Mouse (Mus musculus): Measurements from ENCODE around the gene Gpc2. TPM values are rescaled to one million over a fixed set of nuclear protein-coding genes. Genes with fewer than 3 reads are reported as not detected.

Gene Gpc2
- polyA plus RNA-seq, 1 experiment = 22.7 TPM

GRCm38 (mm10) chr5:138271232-138271631 lies 8.6 kb downstream of the Gpc2 start:
- no peak overlapping the region for H3K4me3 ChIP-seq (ENCODE audit: control insufficient read depth, low read depth, low read length)
- H3K36me3 ChIP-seq (ENCODE audit: control insufficient read depth, insufficient read depth, low read length) = no peaks in the 10 kb centered on the region
- TF ChIP-seq CTCF (IDR thresholded peaks at IDR 0.05; ENCODE audit: control insufficient read depth, insufficient read depth, insufficient replicate concordance, low read depth, low read length) (no peak), POLR2A (IDR thresholded peaks at IDR 0.05; ENCODE audit: control insufficient read depth, low read depth, low read length) (no peak)
- no peaks in the 10 kb centered on the region for H3K27me3 ChIP-seq (ENCODE audit: control insufficient read depth, insufficient read depth, low read length)
- H3K27ac ChIP-seq (ENCODE audit: control insufficient read depth, insufficient read depth, low read depth, low read length) = no peak overlapping the region
- peaks cover 9% of the 10 kb centered on the region; the same call in 1 of the 2 replicates for H3K4me1 ChIP-seq (ENCODE audit: control insufficient read depth, insufficient read depth, low read length)

GRCm38 (mm10) chr5:138268980-138269379 lies 10.8 kb downstream of the Gpc2 start:
- H3K4me1 ChIP-seq (ENCODE audit: control insufficient read depth, insufficient read depth, low read length) = peaks cover 2% of the 10 kb centered on the region; the same call in 1 of the 2 replicates
- H3K27ac ChIP-seq (ENCODE audit: control insufficient read depth, insufficient read depth, low read depth, low read length) = no peak overlapping the region

GRCm38 (mm10) chr5:138267114-138267513 lies 12.7 kb downstream of the Gpc2 start:
- Histone ChIP-seq H3K36me3 (ENCODE audit: control insufficient read depth, insufficient read depth, low read length) (no peaks in the 10 kb centered on the region; the same call in 1 of the 2 replicates), H3K4me3 (ENCODE audit: control insufficient read depth, low read depth, low read length) (no peak overlapping the region), H3K4me1 (ENCODE audit: control insufficient read depth, insufficient read depth, low read length) (peaks cover 8% of the 10 kb centered on the region), H3K27me3 (ENCODE audit: control insufficient read depth, insufficient read depth, low read length) (no peaks in the 10 kb centered on the region), H3K27ac (ENCODE audit: control insufficient read depth, insufficient read depth, low read depth, low read length) (no peak overlapping the region)
- TF ChIP-seq CTCF (IDR thresholded peaks at IDR 0.05; ENCODE audit: control insufficient read depth, insufficient read depth, insufficient replicate concordance, low read depth, low read length) (no peak), POLR2A (IDR thresholded peaks at IDR 0.05; ENCODE audit: control insufficient read depth, low read depth, low read length) (no peak)

More at GRCm38 (mm10) chr5:138268980-138269379, 10.8 kb downstream of the Gpc2 start:
- TF ChIP-seq CTCF (IDR thresholded peaks at IDR 0.05; ENCODE audit: control insufficient read depth, insufficient read depth, insufficient replicate concordance, low read depth, low read length) (no peak), POLR2A (IDR thresholded peaks at IDR 0.05; ENCODE audit: control insufficient read depth, low read depth, low read length) (no peak)
- Histone ChIP-seq H3K36me3 (ENCODE audit: control insufficient read depth, insufficient read depth, low read length) (no peaks in the 10 kb centered on the region; the same call in 1 of the 2 replicates), H3K27me3 (ENCODE audit: control insufficient read depth, insufficient read depth, low read length) (no peaks in the 10 kb centered on the region), H3K4me3 (ENCODE audit: control insufficient read depth, low read depth, low read length) (no peak overlapping the region)

GRCm38 (mm10) chr5:138265712-138266111 lies 14.1 kb downstream of the Gpc2 start:
- H3K27me3 ChIP-seq (ENCODE audit: control insufficient read depth, insufficient read depth, low read length) = no peaks in the 10 kb centered on the region
- H3K4me1 ChIP-seq (ENCODE audit: control insufficient read depth, insufficient read depth, low read length) = peaks cover 8% of the 10 kb centered on the region
- TF ChIP-seq CTCF (IDR thresholded peaks at IDR 0.05; ENCODE audit: control insufficient read depth, insufficient read depth, insufficient replicate concordance, low read depth, low read length) = no peak
- TF ChIP-seq POLR2A (IDR thresholded peaks at IDR 0.05; ENCODE audit: control insufficient read depth, low read depth, low read length) = no peak
- peaks cover 3% of the 10 kb centered on the region for H3K36me3 ChIP-seq (ENCODE audit: control insufficient read depth, insufficient read depth, low read length)
- no peak overlapping the region for H3K27ac ChIP-seq (ENCODE audit: control insufficient read depth, insufficient read depth, low read depth, low read length)
- no peak overlapping the region for H3K4me3 ChIP-seq (ENCODE audit: control insufficient read depth, low read depth, low read length)

GRCm38 (mm10) chr5:138264207-138264578 lies 15.6 kb downstream of the Gpc2 start:
- Histone ChIP-seq H3K4me1 (ENCODE audit: control insufficient read depth, insufficient read depth, low read length) (peaks cover 8% of the 10 kb centered on the region), H3K36me3 (ENCODE audit: control insufficient read depth, insufficient read depth, low read length) (peaks cover 3% of the 10 kb centered on the region), H3K27ac (ENCODE audit: control insufficient read depth, insufficient read depth, low read depth, low read length) (peak overlapping the region; percentile 10), H3K27me3 (ENCODE audit: control insufficient read depth, insufficient read depth, low read length) (no peaks in the 10 kb centered on the region), H3K4me3 (ENCODE audit: control insufficient read depth, low read depth, low read length) (peak overlapping the region; percentile 95)
- no peak for TF ChIP-seq CTCF (IDR thresholded peaks at IDR 0.05; ENCODE audit: control insufficient read depth, insufficient read depth, insufficient replicate concordance, low read depth, low read length)
- no peak for TF ChIP-seq POLR2A (IDR thresholded peaks at IDR 0.05; ENCODE audit: control insufficient read depth, low read depth, low read length)

- H3K4me1 ChIP-seq (ENCODE audit: control insufficient read depth, insufficient read depth, low read length) = peaks cover 8% of the 10 kb centered on the region
- no peak for TF ChIP-seq CTCF (IDR thresholded peaks at IDR 0.05; ENCODE audit: control insufficient read depth, insufficient read depth, insufficient replicate concordance, low read depth, low read length)
- TF ChIP-seq POLR2A (IDR thresholded peaks at IDR 0.05; ENCODE audit: control insufficient read depth, low read depth, low read length) = peak; percentile 84
- H3K4me3 ChIP-seq (ENCODE audit: control insufficient read depth, low read depth, low read length) = peak within 1 kb of the TSS; percentile 95
- no peaks in the 10 kb centered on the region for H3K27me3 ChIP-seq (ENCODE audit: control insufficient read depth, insufficient read depth, low read length)
- peak within 1 kb of the TSS; percentile 51 for H3K27ac ChIP-seq (ENCODE audit: control insufficient read depth, insufficient read depth, low read depth, low read length)
- H3K36me3 ChIP-seq (ENCODE audit: control insufficient read depth, insufficient read depth, low read length) = peaks cover 3% of the 10 kb centered on the region
These were observed 16.3 kb downstream of the Gpc2 start, which contains the start of gene BC037034 for GRCm38 (mm10) chr5:138263260-138264206. Gene BC037034 (minus strand): TSS chr5:138264033.

- peaks cover 8% of the 10 kb centered on the region for H3K4me1 ChIP-seq (ENCODE audit: control insufficient read depth, insufficient read depth, low read length)
- peak overlapping the region; percentile 95 for H3K4me3 ChIP-seq (ENCODE audit: control insufficient read depth, low read depth, low read length)
- no peaks in the 10 kb centered on the region for H3K27me3 ChIP-seq (ENCODE audit: control insufficient read depth, insufficient read depth, low read length)
- H3K36me3 ChIP-seq (ENCODE audit: control insufficient read depth, insufficient read depth, low read length) = peaks cover 3% of the 10 kb centered on the region
- H3K27ac ChIP-seq (ENCODE audit: control insufficient read depth, insufficient read depth, low read depth, low read length) = no peak overlapping the region
- no peak for TF ChIP-seq CTCF (IDR thresholded peaks at IDR 0.05; ENCODE audit: control insufficient read depth, insufficient read depth, insufficient replicate concordance, low read depth, low read length)
- no peak for TF ChIP-seq POLR2A (IDR thresholded peaks at IDR 0.05; ENCODE audit: control insufficient read depth, low read depth, low read length)
These were observed 17.1 kb downstream of the Gpc2 start for GRCm38 (mm10) chr5:138262582-138263240.

Measured in testis, adult 2 months (tissue).